Mouse (Mus musculus) CH12.LX (cell line): ENCODE measurements at regions not wholly inside any gene's neighbourhood (a gene's known extent, or its start where the extent isn't known, plus 50 kb on each side); places are given as distances from the start of the nearest gene placed in this dataset.

Source experiments
- CTCF ChIP-seq, 2 experiments: IDR thresholded peaks in 1 of 2; conservative IDR thresholded peaks in 1 of 2; 2 replicates each; pipeline ENCODE4 v1.5.1; 2011 to 2012; ENCODE audit warnings: low read depth in 2 of 2, low read length in 2 of 2, improper control_type of control experiment in 1 of 2, inconsistent platforms in 1 of 2, mild to moderate bottlenecking in 1 of 2, moderate library complexity in 1 of 2
- E2F4 ChIP-seq: IDR thresholded peaks from 2 replicates; pipeline ENCODE4 v1.6.1; 2011; ENCODE audit warnings: low read depth, low read length, improper control_type of control experiment; ENCODE audit not compliant: insufficient replicate concordance
- EP300 ChIP-seq: IDR thresholded peaks from 2 replicates; pipeline ENCODE4 v1.6.1; 2011; ENCODE audit warnings: low read length, improper control_type of control experiment
- MEF2A ChIP-seq: IDR thresholded peaks from 2 replicates; pipeline ENCODE4 v1.6.1; 2014; ENCODE audit warnings: low read depth, mild to moderate bottlenecking, inconsistent platforms, low read length, improper control_type of control experiment, borderline replicate concordance
- POLR2A ChIP-seq: IDR thresholded peaks from 2 replicates; pipeline ENCODE4 v1.6.1; 2011; ENCODE audit warnings: low read depth, mild to moderate bottlenecking, improper control_type of control experiment, low read length
- UBTF ChIP-seq: IDR thresholded peaks from 2 replicates; pipeline ENCODE4 v1.6.1; 2012; ENCODE audit warnings: low read depth, mild to moderate bottlenecking, inconsistent platforms, low read length, improper control_type of control experiment, moderate library complexity
- ZC3H11A ChIP-seq: IDR thresholded peaks from 2 replicates; pipeline ENCODE4 v1.6.1; 2012; ENCODE audit warnings: low read depth, mild to moderate bottlenecking, inconsistent platforms, low read length, improper control_type of control experiment
- ZNF384 ChIP-seq: IDR thresholded peaks from 2 replicates; pipeline ENCODE4 v1.6.1; 2012; ENCODE audit warnings: low read depth, low read length, improper control_type of control experiment, inconsistent platforms

DNA sequence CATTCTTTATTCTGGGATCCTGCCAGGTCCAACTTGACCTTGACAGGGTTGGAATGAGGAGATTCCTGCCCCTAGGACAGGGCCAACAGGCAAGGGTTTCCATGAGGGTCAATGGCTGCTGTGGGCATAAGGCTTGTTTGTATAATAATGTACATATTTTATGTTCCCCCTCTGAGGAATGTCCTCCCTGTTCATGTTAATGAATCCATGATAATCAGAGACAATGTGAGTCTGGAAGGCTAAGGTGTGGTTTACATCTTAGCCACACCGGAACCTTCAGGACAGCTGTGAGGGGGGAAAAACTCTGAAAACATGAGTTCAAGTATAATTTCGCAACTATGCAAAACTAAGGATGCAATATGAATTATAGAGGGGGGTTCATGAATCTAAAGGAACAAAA is 172.8 kb downstream of the Iqub start:
- no peak for TF ChIP-seq UBTF
- TF ChIP-seq MEF2A, result no peak
- no peak for TF ChIP-seq E2F4
- TF ChIP-seq ZC3H11A, result no peak
- TF ChIP-seq ZNF384, result no peak
- no peak for TF ChIP-seq POLR2A
- TF ChIP-seq CTCF (conservative IDR thresholded peaks at IDR 0.05 in 1 of 2, IDR thresholded peaks at IDR 0.05 in 1 of 2; ENCODE audit: low read depth in 2 of 2, low read length in 2 of 2), result no peak
- TF ChIP-seq EP300, result no peak
